Mouse (Mus musculus) testis, adult 2 months (tissue): ENCODE measurements at regions not wholly inside any gene's neighbourhood (a gene's known extent, or its start where the extent isn't known, plus 50 kb on each side); places are given as distances from the start of the nearest gene placed in this dataset.

ENCODE experiments used
- H3K27ac ChIP-seq: fragments of 200-500 bp; 2 replicates; pipeline ENCODE4 v1.5.1; 2012; ENCODE audit warnings: low read depth, low read length; ENCODE audit not compliant: control insufficient read depth, insufficient read depth
- H3K27me3 ChIP-seq: fragments of 200-500 bp; 2 replicates; pipeline ENCODE4 v1.6.1; 2012; ENCODE audit warnings: mild to moderate bottlenecking, low read length, moderate library complexity; ENCODE audit not compliant: control insufficient read depth, insufficient read depth
- H3K36me3 ChIP-seq: fragments of 200-500 bp; 2 replicates; pipeline ENCODE4 v1.6.1; 2012; ENCODE audit warnings: mild to moderate bottlenecking, low read length; ENCODE audit not compliant: control insufficient read depth, insufficient read depth
- H3K4me1 ChIP-seq: fragments of 200-500 bp; 2 replicates; pipeline ENCODE4 v1.6.1; 2012; ENCODE audit warnings: low read length; ENCODE audit not compliant: control insufficient read depth, insufficient read depth
- H3K4me3 ChIP-seq: fragments of 200-500 bp; 2 replicates; pipeline ENCODE4 v1.5.1; 2012; ENCODE audit warnings: low read depth, mild to moderate bottlenecking, low read length, moderate library complexity, mixed read lengths; ENCODE audit not compliant: control insufficient read depth
- CTCF ChIP-seq: fragments of 200-500 bp; IDR thresholded peaks from 2 replicates; pipeline ENCODE4 v1.5.1; 2012; ENCODE audit warnings: low read depth, mild to moderate bottlenecking, inconsistent platforms, low read length, moderate library complexity; ENCODE audit not compliant: control insufficient read depth, insufficient read depth, insufficient replicate concordance
- POLR2A ChIP-seq: fragments of 200-500 bp; IDR thresholded peaks from 2 replicates; pipeline ENCODE4 v1.6.1; 2012; ENCODE audit warnings: low read depth, mild to moderate bottlenecking, inconsistent platforms, low read length, moderate library complexity; ENCODE audit not compliant: control insufficient read depth

DNA sequence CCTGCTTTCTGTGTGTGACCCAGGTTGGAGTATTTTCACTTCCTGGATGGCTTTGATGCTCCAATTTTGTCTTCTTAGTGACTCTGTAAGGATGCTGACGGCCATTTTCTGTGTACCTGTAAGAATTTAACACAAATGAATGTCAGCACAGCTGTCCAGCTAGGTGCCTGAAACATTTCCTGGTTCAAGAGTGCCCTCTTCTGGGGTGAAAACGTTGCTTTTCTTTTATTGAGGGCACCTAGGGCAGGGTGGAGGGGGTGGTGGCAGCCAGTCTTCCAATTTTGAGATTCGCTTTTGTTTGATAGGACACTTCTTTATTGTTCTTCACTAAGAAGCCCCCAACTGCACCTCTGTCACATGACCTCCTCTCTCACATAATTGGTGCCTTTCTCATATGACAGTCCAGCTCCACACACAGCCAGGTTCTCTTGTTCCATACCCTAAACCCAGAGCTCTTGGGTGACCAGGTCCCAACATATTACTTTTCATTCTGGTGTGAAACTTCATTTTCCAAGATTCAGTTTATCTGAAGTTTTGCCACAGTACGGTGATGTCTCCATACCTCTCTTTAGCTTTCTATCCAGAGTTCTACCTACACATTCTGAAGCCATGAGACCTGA is 505.6 kb downstream of the Tns1 start:
- Histone ChIP-seq H3K4me1 (no peaks in the 10 kb centered on the region), H3K27ac (no peak overlapping the region), H3K36me3 (no peaks in the 10 kb centered on the region), H3K4me3 (no peak overlapping the region), H3K27me3 (no peaks in the 10 kb centered on the region)
- TF ChIP-seq CTCF (no peak), POLR2A (no peak)

DNA sequence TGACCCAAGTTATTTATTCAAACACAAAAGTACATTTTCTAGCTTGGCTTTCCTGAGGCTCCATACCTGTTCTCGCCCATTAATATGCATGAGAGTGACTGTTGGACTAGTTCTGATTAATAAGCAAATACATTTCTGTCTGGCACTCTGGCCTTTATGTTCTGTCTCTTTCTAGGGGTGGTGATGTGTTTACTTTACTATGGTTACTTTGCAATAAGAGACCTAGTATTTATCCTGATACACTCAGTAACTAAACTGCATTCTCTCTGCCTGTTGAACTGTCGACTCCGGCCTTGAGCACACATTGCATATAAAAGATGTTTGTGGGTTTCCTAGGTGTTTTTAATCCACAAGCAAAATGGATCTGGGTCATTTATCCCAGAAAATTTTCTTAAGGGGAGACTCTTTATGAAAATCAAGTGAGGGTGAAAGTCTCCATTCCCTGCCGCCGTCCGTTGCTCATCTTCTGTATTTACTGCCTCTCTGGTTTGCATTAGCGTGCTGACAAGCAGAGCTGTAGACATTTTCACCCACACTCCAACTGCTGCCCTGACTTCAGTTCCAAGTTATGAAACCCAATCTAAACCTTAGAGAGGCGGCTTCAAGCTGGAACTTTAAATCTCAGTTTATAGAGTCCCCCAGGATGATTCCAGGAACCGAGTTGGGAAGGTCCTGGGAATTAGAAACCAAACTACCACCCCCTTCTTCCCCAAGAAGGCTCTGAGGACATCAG is 530.4 kb downstream of the Tns1 start:
- TF ChIP-seq CTCF (no peak), POLR2A (no peak)

DNA sequence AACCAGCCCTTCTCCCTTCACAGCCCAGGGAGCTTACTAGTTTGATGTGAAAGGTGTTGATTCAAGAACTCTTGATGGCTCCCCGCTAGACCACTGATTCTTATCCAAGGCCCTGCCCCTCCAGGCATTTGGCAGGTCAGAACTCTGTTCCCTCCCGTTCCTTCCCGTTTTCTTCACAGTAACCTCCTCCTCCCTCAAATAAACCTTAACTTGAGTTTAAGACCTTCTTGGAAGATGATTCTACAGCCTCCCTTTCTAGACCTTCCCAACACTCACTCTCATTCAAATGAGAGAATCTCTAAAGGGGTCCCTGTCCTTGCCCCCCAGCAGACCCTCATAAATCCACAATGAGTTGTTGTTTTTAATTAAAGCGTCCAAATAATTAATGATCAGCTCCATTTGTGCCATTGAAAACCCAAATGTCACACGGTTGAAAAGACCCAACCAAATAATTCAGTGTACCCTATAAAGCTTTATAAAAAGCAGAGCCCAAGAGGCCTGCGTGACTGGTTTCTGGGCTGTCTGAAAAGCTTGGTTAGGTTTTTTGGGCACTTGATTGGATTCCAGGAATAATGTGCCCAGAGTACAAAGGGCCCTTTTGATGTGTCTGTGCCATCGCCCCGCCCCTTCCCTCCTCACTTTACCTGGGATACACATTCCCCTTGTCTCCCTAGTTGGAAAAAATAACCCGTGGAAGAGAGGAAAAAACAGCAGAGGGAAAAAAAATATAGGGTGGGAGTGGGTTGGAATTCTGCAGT is 532.7 kb downstream of the Tns1 start:
- Histone ChIP-seq H3K27me3 (no peaks in the 10 kb centered on the region), H3K4me1 (no peaks in the 10 kb centered on the region)
- TF ChIP-seq CTCF (no peak), POLR2A (no peak)

More for the DNA sequence above, 530.4 kb downstream of the Tns1 start:
- H3K4me1 ChIP-seq, result no peaks in the 10 kb centered on the region
- no peak overlapping the region for H3K27ac ChIP-seq
- no peak overlapping the region for H3K4me3 ChIP-seq
- no peaks in the 10 kb centered on the region for H3K27me3 ChIP-seq
- H3K36me3 ChIP-seq, result no peaks in the 10 kb centered on the region

DNA sequence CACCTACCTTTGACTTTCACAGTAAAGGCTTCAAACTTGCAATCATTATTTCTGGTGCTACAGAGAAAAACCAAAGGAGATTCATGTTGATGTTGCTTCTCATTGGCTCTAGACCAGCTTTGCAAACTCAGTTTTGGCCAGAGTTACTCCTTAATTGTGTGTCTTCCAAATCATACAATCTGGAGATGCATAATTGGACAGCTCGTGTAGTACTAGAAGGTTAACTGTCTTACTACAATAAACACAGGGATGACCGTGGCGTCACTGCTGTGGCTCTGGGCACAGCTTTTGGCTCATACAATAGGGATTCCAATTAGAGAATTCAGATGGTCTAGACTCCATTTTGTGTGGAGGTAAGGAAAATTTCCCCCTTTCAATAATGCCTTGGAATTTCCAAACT is 544.6 kb downstream of the Tns1 start:
- Histone ChIP-seq H3K27ac (no peak overlapping the region), H3K36me3 (no peaks in the 10 kb centered on the region), H3K27me3 (no peaks in the 10 kb centered on the region), H3K4me1 (no peaks in the 10 kb centered on the region), H3K4me3 (no peak overlapping the region)
- TF ChIP-seq POLR2A, result no peak
- TF ChIP-seq CTCF, result no peak

More for the DNA sequence above, 532.7 kb downstream of the Tns1 start:
- Histone ChIP-seq H3K27ac (no peak overlapping the region), H3K4me3 (no peak overlapping the region), H3K36me3 (no peaks in the 10 kb centered on the region)

DNA sequence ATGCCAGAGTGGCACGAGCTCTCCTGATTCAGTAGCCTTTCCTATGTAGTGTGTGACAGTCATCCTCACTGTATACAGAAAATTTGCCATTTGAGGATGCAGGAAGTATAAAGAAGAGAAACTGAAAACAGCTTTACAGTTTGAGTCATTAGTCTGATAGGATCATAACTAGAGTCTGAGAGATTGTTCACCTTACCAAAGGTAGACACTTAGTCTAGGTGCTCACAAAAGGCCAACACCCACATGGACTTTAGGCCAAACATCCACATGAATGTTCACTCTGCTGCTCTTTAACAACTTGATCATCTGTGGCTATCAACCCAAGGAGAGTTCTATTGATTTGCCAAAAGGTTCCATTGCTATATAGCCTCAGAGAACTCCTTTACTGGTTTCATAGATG is 547.2 kb downstream of the Tns1 start:
- no peak overlapping the region for H3K4me3 ChIP-seq
- H3K27me3 ChIP-seq, result no peaks in the 10 kb centered on the region
- no peak for TF ChIP-seq POLR2A
- no peaks in the 10 kb centered on the region for H3K4me1 ChIP-seq
- no peak overlapping the region for H3K27ac ChIP-seq
- H3K36me3 ChIP-seq, result no peaks in the 10 kb centered on the region

DNA sequence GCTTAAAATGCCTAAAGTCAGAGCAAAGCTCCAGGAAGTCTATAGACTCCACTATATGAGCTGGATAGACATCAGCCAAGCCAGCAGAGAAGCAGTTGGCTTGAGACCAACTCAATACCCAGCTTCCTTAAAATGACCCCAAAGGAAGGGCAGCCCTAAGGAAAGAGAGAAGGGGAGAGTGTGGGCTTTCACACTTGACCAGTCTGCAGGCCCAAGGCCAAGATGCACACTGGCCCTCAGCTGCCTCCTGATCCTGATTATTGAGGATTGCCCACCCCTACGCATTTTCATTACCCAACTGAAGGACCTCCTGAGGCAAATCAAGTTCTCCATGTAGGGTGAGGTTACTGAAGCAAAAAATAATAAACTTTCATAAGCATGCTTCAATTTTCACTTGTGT is 548.6 kb downstream of the Tns1 start:
- Histone ChIP-seq H3K4me1 (no peaks in the 10 kb centered on the region), H3K36me3 (no peaks in the 10 kb centered on the region), H3K27me3 (no peaks in the 10 kb centered on the region), H3K4me3 (no peak overlapping the region), H3K27ac (no peak overlapping the region)
- no peak for TF ChIP-seq POLR2A
- TF ChIP-seq CTCF, result no peak

DNA sequence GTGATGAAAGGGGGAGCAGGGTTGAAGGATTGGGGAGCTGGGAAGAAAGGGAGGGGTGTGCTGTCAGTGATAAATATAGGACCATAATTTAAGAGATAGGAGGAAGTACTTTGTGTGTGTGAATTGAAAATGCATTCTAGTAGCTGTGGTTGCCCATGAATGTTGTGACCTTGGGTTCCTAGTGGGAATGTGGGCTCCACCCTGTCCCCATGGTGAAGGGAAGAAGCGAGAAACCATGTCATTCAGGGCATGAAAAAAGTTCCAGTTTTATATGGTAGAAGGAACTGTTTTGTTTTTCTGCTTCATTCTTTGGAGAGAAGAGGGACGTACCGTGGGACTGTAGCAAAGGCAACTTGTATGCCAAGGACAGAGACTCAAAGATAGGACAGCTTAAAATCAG is 553.3 kb downstream of the Tns1 start:
- H3K4me1 ChIP-seq, result no peaks in the 10 kb centered on the region
- no peak for TF ChIP-seq POLR2A
- TF ChIP-seq CTCF, result no peak

More for the DNA sequence above, 553.3 kb downstream of the Tns1 start:
- H3K4me3 ChIP-seq, result no peak overlapping the region
- no peaks in the 10 kb centered on the region for H3K36me3 ChIP-seq
- H3K27ac ChIP-seq, result no peak overlapping the region
- H3K27me3 ChIP-seq, result no peaks in the 10 kb centered on the region
